Mouse (Mus musculus) hindbrain, postnatal 0 days (tissue): ENCODE results near the gene Mob3b. TPM values are rescaled to one million over a fixed set of nuclear protein-coding genes. Genes with fewer than 3 reads are reported as not detected.

Experiments
- ATAC-seq: fragments of 200-750 bp; cut with Nextera tagmentation; 2 replicates; pipeline ENCODE4 v1.8.0; 2017; ENCODE audit warnings: mild to moderate bottlenecking, moderate TSS enrichment, moderate library complexity
- DNase-seq: peaks from one replicate; pipeline ENCODE4 v3.0.0-alpha.2; 2015; ENCODE audit warnings: low spot score
- H3K27ac ChIP-seq: fragments of 300-500 bp; sonication (generic); 2 replicates; pipeline ENCODE4 v1.5.1; 2014; ENCODE audit warnings: mild to moderate bottlenecking
- H3K27me3 ChIP-seq: fragments of 300-500 bp; sonication (generic); 2 replicates; pipeline ENCODE4 v1.6.1; 2014; ENCODE audit warnings: low read length, mixed read lengths; ENCODE audit not compliant: insufficient read depth
- H3K36me3 ChIP-seq: fragments of 300-500 bp; sonication (generic); 2 replicates; pipeline ENCODE4 v1.6.1; 2014; ENCODE audit warnings: low read length, mixed read lengths; ENCODE audit not compliant: insufficient read depth
- H3K4me1 ChIP-seq: fragments of 300-500 bp; sonication (generic); 2 replicates; pipeline ENCODE4 v1.6.1; 2014; ENCODE audit warnings: antibody characterized with exemption, low read length, mixed read lengths; ENCODE audit not compliant: insufficient read depth
- H3K4me2 ChIP-seq: fragments of 300-500 bp; sonication (generic); 2 replicates; pipeline ENCODE4 v1.6.1; 2014; ENCODE audit warnings: low read depth, mild to moderate bottlenecking, low read length, moderate library complexity, mixed read lengths
- H3K4me3 ChIP-seq: fragments of 300-500 bp; sonication (generic); 2 replicates; pipeline ENCODE4 v1.5.1; 2014; ENCODE audit warnings: low read length
- H3K9ac ChIP-seq: fragments of 300-500 bp; sonication (generic); replicated peaks from 2 replicates; pipeline ENCODE4 v1.6.1; 2014; ENCODE audit warnings: mild to moderate bottlenecking, low read length, moderate library complexity, mixed read lengths
- H3K9me3 ChIP-seq: fragments of 300-500 bp; sonication (generic); 2 replicates; pipeline ENCODE4 v1.6.1; 2016; ENCODE audit warnings: low read length, mixed read lengths
- CTCF ChIP-seq: IDR thresholded peaks from 2 replicates; pipeline ENCODE4 v1.5.1; 2016; ENCODE audit warnings: antibody characterized with exemption, control low read depth, low read depth
- whole genome bisulfite sequencing: fragments of 180-500 bp; shearing (Covaris S2); extraction: QIAGEN DNeasy Blood & Tissue Kit; methylation state at CpG from one replicate; pipeline ENCODE4 v1.1.7; 2014; 5-methylcytosine and 5-hydroxymethylcytosine counted together
- polyA plus RNA-seq: library from polyadenylated mRNA; unstranded; fragments of >200 nt; fragmentation: Nextera tagmentation; extraction: Ambion mirVana; gene quantifications from 2 replicates; pipeline ENCODE4 v1.2.1, GENCODE M21; 2015
- total RNA-seq: library from RNA; depleted of rRNA; stranded (reverse); fragments of >200 nt; gene quantifications from 2 replicates; pipeline ENCODE4 v1.2.3, GENCODE M21; 2014; rRNA removed

Mob3b gene
- total RNA-seq (2.3 and 2.9 TPM in 2 replicates), polyA plus RNA-seq (3.1 and 3.2 TPM in 2 replicates)

DNA sequence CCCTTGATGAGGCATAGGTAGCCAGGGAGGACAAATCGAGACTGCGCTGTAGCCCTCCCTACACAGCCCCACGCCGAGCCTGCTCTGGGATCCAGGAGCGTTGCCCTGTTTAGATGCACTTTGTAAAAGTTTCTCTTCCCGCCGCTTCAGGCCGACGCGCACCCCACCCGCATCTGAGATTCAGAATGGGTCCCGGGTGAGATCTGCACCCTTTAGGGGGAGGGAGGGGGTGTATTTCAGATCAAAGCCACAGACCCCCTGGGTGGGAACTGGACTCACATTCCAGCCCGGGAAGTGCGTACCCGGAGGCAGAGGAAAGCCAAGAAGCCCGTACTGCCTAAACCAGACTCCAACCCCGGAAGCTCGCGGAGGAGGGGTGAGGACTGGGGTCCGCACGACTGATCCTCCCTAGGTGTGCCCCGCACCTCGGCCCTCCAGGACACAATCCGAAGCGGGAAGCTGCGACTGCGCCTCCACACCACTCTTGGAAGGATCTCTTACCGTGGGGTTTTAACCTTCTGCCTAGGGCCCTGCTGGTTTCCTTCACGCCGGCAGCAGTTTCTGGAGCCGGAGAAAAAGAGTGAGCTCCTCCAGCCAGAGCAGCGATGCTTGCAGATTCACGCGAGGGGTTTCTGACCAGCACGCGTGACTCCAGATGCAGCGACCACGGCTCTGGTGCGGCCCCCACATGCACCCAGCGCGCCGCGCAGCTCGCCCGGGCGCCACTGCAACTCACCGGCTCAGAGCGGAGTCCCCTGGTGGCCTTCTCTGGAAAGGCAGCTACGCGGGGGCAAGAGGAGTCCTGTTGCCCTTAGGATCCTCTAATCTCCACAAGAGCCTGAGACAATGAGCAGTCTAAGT is at the start of gene Mob3b:
Gene Mob3b, minus strand, starts transcription at position 734 of the 861 bp plus-strand sequence.
- H3K4me2 ChIP-seq: peak within 1 kb of the TSS; percentile 97
- peaks cover 9% of the 10 kb centered on the region; the same call in 1 of the 2 replicates for H3K4me1 ChIP-seq
- H3K9ac ChIP-seq: peak within 1 kb of the TSS; percentile 31; the same call in 1 of the 2 replicates
- DNase-seq (peak; percentile 83), ATAC-seq (peak; percentile 94)
- H3K9me3 ChIP-seq: no peaks in the 10 kb centered on the region
- peak within 1 kb of the TSS; percentile 47 for H3K4me3 ChIP-seq
- H3K27me3 ChIP-seq: no peaks in the 10 kb centered on the region
- H3K36me3 ChIP-seq: no peaks in the 10 kb centered on the region
- peak within 1 kb of the TSS; percentile 54; the same call in 1 of the 2 replicates for H3K27ac ChIP-seq
- TF ChIP-seq CTCF: peak; percentile 87
- WGBS: under 1% methylated on average over 50 of the region's 50 CpGs

DNA sequence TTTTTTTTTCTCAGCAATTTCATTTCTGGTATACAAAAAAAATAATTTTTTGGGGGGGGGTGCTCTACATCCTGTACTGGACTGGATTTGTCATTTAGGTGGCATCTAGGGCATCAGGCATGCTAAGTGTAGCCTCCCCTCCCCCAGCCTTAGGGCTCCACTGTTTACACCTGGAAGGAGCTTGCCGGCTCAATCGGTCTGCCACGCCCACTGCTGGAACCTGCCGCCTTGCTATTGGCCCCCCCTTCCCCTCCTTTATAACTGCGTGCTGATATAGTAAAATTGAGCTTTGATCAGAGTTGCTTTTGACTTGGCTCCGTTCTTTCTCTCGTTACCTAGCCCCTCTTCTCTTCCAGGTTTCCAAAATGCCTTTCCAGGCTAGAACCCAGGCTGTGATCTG is 47.4 kb upstream of the Mob3b start:
- Histone ChIP-seq H3K9ac (no peak overlapping the region), H3K4me3 (no peak overlapping the region), H3K36me3 (peaks cover 14% of the 10 kb centered on the region; the same call in 1 of the 2 replicates), H3K27me3 (no peaks in the 10 kb centered on the region), H3K4me1 (no peaks in the 10 kb centered on the region), H3K4me2 (no peak overlapping the region), H3K9me3 (no peaks in the 10 kb centered on the region), H3K27ac (no peak overlapping the region)
- no peak for TF ChIP-seq CTCF
- DNase-seq (no peak), ATAC-seq (no peak)
- 71% methylated on average over 7 of the region's 7 CpGs for WGBS

DNA sequence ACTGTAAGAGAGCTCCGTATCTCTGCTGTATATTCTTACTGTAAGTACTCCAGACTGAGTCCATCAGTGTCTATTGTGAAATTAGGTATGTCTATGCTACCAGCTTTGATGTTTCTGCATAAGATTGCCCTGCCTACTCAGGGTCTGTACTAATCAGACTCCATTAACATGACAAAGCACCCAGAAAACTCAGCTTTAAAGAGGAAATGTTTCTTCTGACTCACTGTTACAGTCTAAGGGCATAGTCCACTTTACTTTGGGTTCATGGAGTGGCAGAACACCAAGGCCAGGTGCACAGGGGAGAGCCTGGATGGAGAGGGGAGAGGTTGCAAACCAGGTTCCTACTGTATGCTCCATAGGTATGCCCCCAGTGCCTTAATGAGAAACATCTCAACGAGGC is 46.4 kb upstream of the Mob3b start:
- Histone ChIP-seq H3K27me3 (no peaks in the 10 kb centered on the region), H3K4me3 (no peak overlapping the region), H3K4me1 (no peaks in the 10 kb centered on the region), H3K27ac (no peak overlapping the region), H3K4me2 (no peak overlapping the region), H3K36me3 (peaks cover 14% of the 10 kb centered on the region; the same call in 1 of the 2 replicates), H3K9ac (no peak overlapping the region), H3K9me3 (no peaks in the 10 kb centered on the region)
- TF ChIP-seq CTCF: no peak
- no peak for ATAC-seq
- no peak for DNase-seq
- 87% methylated on average over 2 of the region's 2 CpGs for WGBS

DNA sequence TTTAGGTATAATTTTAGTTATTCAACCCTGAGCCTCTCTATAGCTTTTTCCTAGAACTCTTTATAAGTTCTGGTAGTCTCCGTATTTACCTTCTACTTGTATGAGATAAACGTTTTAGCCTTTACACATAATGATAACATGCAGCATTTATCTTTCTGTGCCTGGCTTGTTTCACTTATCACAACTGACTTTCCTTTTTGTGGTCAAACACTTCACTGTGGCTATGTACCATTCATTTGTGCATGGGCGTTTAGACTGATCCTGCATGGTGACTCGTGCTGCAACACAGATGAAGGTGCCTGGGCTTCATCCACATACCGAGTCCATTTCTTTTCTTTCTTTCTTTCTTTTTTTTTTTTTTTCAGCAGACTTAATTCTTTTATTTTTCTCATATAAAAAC is 44.4 kb upstream of the Mob3b start:
- peaks cover 20% of the 10 kb centered on the region; the same call in 1 of the 2 replicates for H3K36me3 ChIP-seq
- H3K4me1 ChIP-seq: no peaks in the 10 kb centered on the region
- no peak for ATAC-seq
- no peak for DNase-seq
- H3K27ac ChIP-seq: no peak overlapping the region
- no peaks in the 10 kb centered on the region for H3K9me3 ChIP-seq
- H3K4me2 ChIP-seq: no peak overlapping the region
- no peak overlapping the region for H3K4me3 ChIP-seq
- no peaks in the 10 kb centered on the region for H3K27me3 ChIP-seq
- no peak overlapping the region for H3K9ac ChIP-seq
- no peak for TF ChIP-seq CTCF
- over 99% methylated on average over 5 of the region's 5 CpGs for WGBS

DNA sequence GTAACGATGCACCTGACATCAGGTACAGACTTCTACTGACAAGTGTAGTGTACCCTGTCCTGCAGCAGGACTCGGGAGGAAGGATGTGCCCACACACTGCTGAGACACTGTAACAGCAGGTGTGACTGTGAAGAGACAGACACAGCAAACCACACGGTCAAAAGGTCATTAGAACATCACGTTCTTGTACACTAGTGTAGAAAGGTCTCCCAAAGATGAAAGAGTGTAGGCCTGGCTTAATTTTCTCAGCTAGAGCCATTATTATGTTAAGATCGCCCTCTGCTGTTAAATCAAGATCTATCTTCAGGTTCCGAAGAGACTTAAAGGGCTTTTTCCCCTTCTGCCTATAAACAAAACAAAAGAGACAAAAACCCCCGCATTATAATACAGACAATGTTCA is 35.4 kb upstream of the Mob3b start:
- no peaks in the 10 kb centered on the region for H3K27me3 ChIP-seq
- no peak overlapping the region for H3K4me2 ChIP-seq
- H3K4me3 ChIP-seq: no peak overlapping the region
- 31% methylated on average over 7 of the region's 7 CpGs for WGBS
- no peaks in the 10 kb centered on the region for H3K4me1 ChIP-seq
- no peak overlapping the region for H3K27ac ChIP-seq
- no peak overlapping the region for H3K9ac ChIP-seq
- ATAC-seq (peak; percentile 53; the same call in 1 of the 2 replicates), DNase-seq (peak; percentile 75)
- H3K9me3 ChIP-seq: no peaks in the 10 kb centered on the region
- peak; percentile 64 for TF ChIP-seq CTCF
- peaks cover 6% of the 10 kb centered on the region for H3K36me3 ChIP-seq

DNA sequence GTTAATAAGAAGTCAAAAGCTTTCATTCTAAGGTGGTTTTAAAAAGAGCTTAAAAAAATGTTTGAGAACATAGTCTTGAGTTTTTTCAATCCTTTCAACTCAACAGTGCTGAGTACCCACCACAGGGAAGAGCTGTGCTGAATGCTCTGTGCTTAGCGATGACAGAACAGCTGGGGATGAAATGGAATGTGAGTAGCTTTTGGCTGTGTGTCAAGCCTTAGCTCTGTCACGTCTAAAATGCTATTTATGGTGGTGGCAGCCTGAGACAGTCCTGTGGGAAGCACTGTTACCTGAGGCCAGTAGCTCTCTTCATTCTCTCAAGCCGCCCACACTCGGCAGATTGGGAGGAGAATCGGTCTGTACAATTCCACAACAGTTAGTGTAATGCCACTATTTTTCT is 32.5 kb upstream of the Mob3b start:
- peak; percentile 13 for DNase-seq

More for the DNA sequence above, 32.5 kb upstream of the Mob3b start:
- Histone ChIP-seq H3K9ac (no peak overlapping the region), H3K9me3 (no peaks in the 10 kb centered on the region), H3K4me2 (no peak overlapping the region), H3K4me3 (no peak overlapping the region), H3K27me3 (no peaks in the 10 kb centered on the region), H3K4me1 (no peaks in the 10 kb centered on the region), H3K27ac (no peak overlapping the region), H3K36me3 (no peaks in the 10 kb centered on the region)
- no peak for TF ChIP-seq CTCF
- WGBS: 62% methylated on average over 5 of the region's 5 CpGs
- no peak for ATAC-seq
